Mouse (Mus musculus) brain, embryonic 18.5 days (tissue): ENCODE data around the gene Smurf1.

Source experiments
- DNase-seq: peaks from one replicate; pipeline ENCODE4 v3.0.0-alpha.2; 2012; ENCODE audit warnings: low read depth, low spot score

Gene Smurf1

GRCm38 (mm10) chr5:144954432-144954831 is 11.2 kb downstream of the Smurf1 start:
- DNase-seq: no peak

GRCm38 (mm10) chr5:144952592-144952991 is 13.1 kb downstream of the Smurf1 start:
- DNase-seq: no peak

GRCm38 (mm10) chr5:144950428-144951051 is 15.1 kb downstream of the Smurf1 start:
- no peak for DNase-seq

GRCm38 (mm10) chr5:144949856-144950255 is 15.8 kb downstream of the Smurf1 start:
- DNase-seq: no peak

- DNase-seq: no peak
Measured at GRCm38 (mm10) chr5:144948422-144948821, 17.2 kb downstream of the Smurf1 start.

- DNase-seq: no peak
Measured at GRCm38 (mm10) chr5:144948002-144948401, 17.6 kb downstream of the Smurf1 start.

GRCm38 (mm10) chr5:144946032-144946431 is 19.6 kb downstream of the Smurf1 start:
- DNase-seq: no peak

GRCm38 (mm10) chr5:144944932-144945331 is 20.7 kb downstream of the Smurf1 start:
- no peak for DNase-seq

GRCm38 (mm10) chr5:144944370-144944769 is 21.3 kb downstream of the Smurf1 start:
- no peak for DNase-seq

- no peak for DNase-seq
Measured at GRCm38 (mm10) chr5:144943346-144943745, 22.3 kb downstream of the Smurf1 start.

- DNase-seq: no peak
Measured at GRCm38 (mm10) chr5:144942431-144942830, 23.2 kb downstream of the Smurf1 start.

- no peak for DNase-seq
Measured at GRCm38 (mm10) chr5:144940904-144941303, 24.7 kb downstream of the Smurf1 start.

GRCm38 (mm10) chr5:144937304-144937703 is 28.3 kb downstream of the Smurf1 start:
- DNase-seq: no peak

GRCm38 (mm10) chr5:144933486-144933885 is 32.2 kb downstream of the Smurf1 start:
- no peak for DNase-seq

- DNase-seq: no peak
Measured at GRCm38 (mm10) chr5:144931841-144932240, 33.8 kb downstream of the Smurf1 start.

- DNase-seq: no peak
Measured at GRCm38 (mm10) chr5:144928856-144929713, 36.6 kb downstream of the Smurf1 start.

- DNase-seq: no peak
Measured at GRCm38 (mm10) chr5:144926275-144926674, 39.4 kb downstream of the Smurf1 start.

- DNase-seq: no peak
Measured at GRCm38 (mm10) chr5:144923351-144923750, 42.3 kb downstream of the Smurf1 start.

GRCm38 (mm10) chr5:144919790-144920189 is 45.9 kb downstream of the Smurf1 start:
- no peak for DNase-seq

- DNase-seq: no peak
Measured at GRCm38 (mm10) chr5:144919194-144919593, 46.5 kb downstream of the Smurf1 start.

- no peak for DNase-seq
Measured at GRCm38 (mm10) chr5:144918204-144918603, 47.4 kb downstream of the Smurf1 start.

- DNase-seq: no peak
Measured at GRCm38 (mm10) chr5:144917172-144917571, 48.5 kb downstream of the Smurf1 start.

- DNase-seq: no peak
Measured at GRCm38 (mm10) chr5:144915828-144916227, 49.8 kb downstream of the Smurf1 start.
